Mouse (Mus musculus) megakaryocyte, adult 5-6 weeks (primary cell): ENCODE measurements around the gene Olfr95. TPM values are rescaled to one million over a fixed set of nuclear protein-coding genes. Genes with fewer than 3 reads are reported as not detected.

ENCODE experiments used
- total RNA-seq, 2 experiments: library from RNA; stranded (forward) in 1 of 2; stranded (reverse) in 1 of 2; fragments of 153-499, 151-499 nt in 1 of 2; fragments of 221-1000, 200-1000 nt in 1 of 2; gene quantifications; 2 replicates each; pipeline versions ENCODE4 v1.2.3 to v1.2.4; 2015 to 2017

Olfr95 gene
- total RNA-seq, 2 experiments from 2014 or later, result 0.04 TPM; not detected in 1

Other genes with a start within 250 kb of the Olfr95 start
- not detected in 2 replicates for gene 2410137M14Rik, start 231.9 kb downstream of the Olfr95 start, total RNA-seq (2015)
- not detected in 2 replicates for gene 2410137M14Rik, start 231.9 kb downstream of the Olfr95 start, total RNA-seq (2017)
- 0.23 TPM in 1 of 2 replicates, not detected in the other for gene H2-M5, start 223.6 kb downstream of the Olfr95 start, total RNA-seq (2015)
- not detected in 2 replicates for gene H2-M5, start 223.6 kb downstream of the Olfr95 start, total RNA-seq (2017)
- gene Zfp57, start 212.0 kb downstream of the Olfr95 start, total RNA-seq (2015), result not detected in 2 replicates
- not detected in 2 replicates for gene Zfp57, start 212.0 kb downstream of the Olfr95 start, total RNA-seq (2017)
- gene Mog, start 189.7 kb downstream of the Olfr95 start, total RNA-seq (2015), result not detected in 2 replicates
- gene Mog, start 189.7 kb downstream of the Olfr95 start, total RNA-seq (2017), result not detected in 2 replicates
- gene Gabbr1, start 167.2 kb downstream of the Olfr95 start, total RNA-seq (2015), result 12.4 and 14.2 TPM in 2 replicates
- gene Gabbr1, start 167.2 kb downstream of the Olfr95 start, total RNA-seq (2017), result 5.7 and 10.5 TPM in 2 replicates
- not detected in 2 replicates for gene Olfr90, start 124.6 kb downstream of the Olfr95 start, total RNA-seq (2015)
- gene Olfr90, start 124.6 kb downstream of the Olfr95 start, total RNA-seq (2017), result not detected in 2 replicates
- not detected in 2 replicates for gene Olfr91, start 114.8 kb downstream of the Olfr95 start, total RNA-seq (2015)
- not detected in 2 replicates for gene Olfr91, start 114.8 kb downstream of the Olfr95 start, total RNA-seq (2017)
- gene Olfr92, start 93.0 kb downstream of the Olfr95 start, total RNA-seq (2015), result not detected in 2 replicates
- not detected in 2 replicates for gene Olfr92, start 93.0 kb downstream of the Olfr95 start, total RNA-seq (2017)
- gene Olfr93, start 51.6 kb downstream of the Olfr95 start, total RNA-seq (2015), result not detected in 2 replicates
- not detected in 2 replicates for gene Olfr93, start 51.6 kb downstream of the Olfr95 start, total RNA-seq (2017)
- gene Ubd, start 19.2 kb downstream of the Olfr95 start, total RNA-seq (2015), result not detected in 2 replicates
- gene Ubd, start 19.2 kb downstream of the Olfr95 start, total RNA-seq (2017), result 0.40 TPM in 1 of 2 replicates, not detected in the other
- not detected in 2 replicates for gene Olfr94, start 12.1 kb downstream of the Olfr95 start, total RNA-seq (2015)
- gene Olfr94, start 12.1 kb downstream of the Olfr95 start, total RNA-seq (2017), result not detected in 2 replicates
- not detected in 2 replicates for gene Olfr96, start 7.0 kb upstream of the Olfr95 start, total RNA-seq (2015)
- not detected in 2 replicates for gene Olfr96, start 7.0 kb upstream of the Olfr95 start, total RNA-seq (2017)
- not detected in 2 replicates for gene Olfr97, start 24.2 kb upstream of the Olfr95 start, total RNA-seq (2015)
- not detected in 2 replicates for gene Olfr97, start 24.2 kb upstream of the Olfr95 start, total RNA-seq (2017)
- not detected in 2 replicates for gene Olfr98, start 50.6 kb upstream of the Olfr95 start, total RNA-seq (2015)
- gene Olfr98, start 50.6 kb upstream of the Olfr95 start, total RNA-seq (2017), result not detected in 2 replicates
- 17.4 and 20.9 TPM in 2 replicates for gene H2-M3, start 57.1 kb upstream of the Olfr95 start, total RNA-seq (2015)
- gene H2-M3, start 57.1 kb upstream of the Olfr95 start, total RNA-seq (2017), result 42.3 and 45.1 TPM in 2 replicates
- not detected in 2 replicates for gene Olfr99, start 70.3 kb upstream of the Olfr95 start, total RNA-seq (2015)
- not detected in 2 replicates for gene Olfr99, start 70.3 kb upstream of the Olfr95 start, total RNA-seq (2017)
- not detected in 2 replicates for gene Olfr101, start 91.2 kb upstream of the Olfr95 start, total RNA-seq (2015)
- gene Olfr101, start 91.2 kb upstream of the Olfr95 start, total RNA-seq (2017), result not detected in 2 replicates
- gene Olfr102, start 103.9 kb upstream of the Olfr95 start, total RNA-seq (2015), result not detected in 2 replicates
- gene Olfr102, start 103.9 kb upstream of the Olfr95 start, total RNA-seq (2017), result not detected in 2 replicates
- gene Olfr103, start 126.6 kb upstream of the Olfr95 start, total RNA-seq (2015), result not detected in 2 replicates
- gene Olfr103, start 126.6 kb upstream of the Olfr95 start, total RNA-seq (2017), result not detected in 2 replicates
- gene Olfr104-ps, start 146.5 kb upstream of the Olfr95 start, total RNA-seq (2015), result not detected in 2 replicates
- gene Olfr104-ps, start 146.5 kb upstream of the Olfr95 start, total RNA-seq (2017), result not detected in 2 replicates
- not detected in 2 replicates for gene Olfr105-ps, start 165.9 kb upstream of the Olfr95 start, total RNA-seq (2015)
- not detected in 2 replicates for gene Olfr105-ps, start 165.9 kb upstream of the Olfr95 start, total RNA-seq (2017)
- not detected in 2 replicates for gene Olfr106-ps, start 177.3 kb upstream of the Olfr95 start, total RNA-seq (2015)
- gene Olfr106-ps, start 177.3 kb upstream of the Olfr95 start, total RNA-seq (2017), result not detected in 2 replicates
- gene Olfr107, start 186.1 kb upstream of the Olfr95 start, total RNA-seq (2015), result not detected in 2 replicates
- not detected in 2 replicates for gene Olfr107, start 186.1 kb upstream of the Olfr95 start, total RNA-seq (2017)
- not detected in 2 replicates for gene Olfr108, start 232.4 kb upstream of the Olfr95 start, total RNA-seq (2015)
- not detected in 2 replicates for gene Olfr108, start 232.4 kb upstream of the Olfr95 start, total RNA-seq (2017)
- not detected in 2 replicates for gene Olfr109, start 245.8 kb upstream of the Olfr95 start, total RNA-seq (2015)
- not detected in 2 replicates for gene Olfr109, start 245.8 kb upstream of the Olfr95 start, total RNA-seq (2017)